Mouse (Mus musculus) MEL (cell line): ENCODE data around the gene Adgra1. TPM values are rescaled to one million over a fixed set of nuclear protein-coding genes. Genes with fewer than 3 reads are reported as not detected.

ENCODE experiments used
- DNase-seq: peaks from one replicate; pipeline ENCODE4 v3.0.0; 2011; ENCODE audit warnings: low read depth, low spot score
- H3K27ac ChIP-seq: 2 replicates; pipeline ENCODE4 v1.5.1; 2012; ENCODE audit warnings: low read depth, mild to moderate bottlenecking, control low read depth, low read length, moderate library complexity; ENCODE audit not compliant: control insufficient read depth
- H3K27me3 ChIP-seq, 2 experiments: fragments of 150-350 bp in 1 of 2; sonication (generic) in 1 of 2; 2 replicates each; pipeline ENCODE4 v1.6.1; 2012; ENCODE audit warnings: low read length in 2 of 2, mild to moderate bottlenecking in 2 of 2, improper control_type of control experiment in 1 of 2, moderate library complexity in 1 of 2; ENCODE audit not compliant: insufficient read depth in 2 of 2, control insufficient read depth in 1 of 2
- H3K36me3 ChIP-seq, 2 experiments: 2 replicates each; pipeline ENCODE4 v1.6.1; 2012 to 2014; ENCODE audit warnings: low read length in 2 of 2, improper control_type of control experiment in 1 of 2, inconsistent platforms in 1 of 2, mild to moderate bottlenecking in 1 of 2; ENCODE audit not compliant: insufficient read depth in 2 of 2, control insufficient read depth in 1 of 2
- H3K4me1 ChIP-seq, 2 experiments: fragments of 150-350 bp in 1 of 2; sonication (generic) in 1 of 2; 2 replicates each; pipeline ENCODE4 v1.6.1; 2012; ENCODE audit warnings: low read length in 2 of 2, improper control_type of control experiment in 1 of 2, mild to moderate bottlenecking in 1 of 2; ENCODE audit not compliant: insufficient read depth in 2 of 2, control insufficient read depth in 1 of 2
- H3K4me3 ChIP-seq, 2 experiments: fragments of 150-350 bp in 1 of 2; sonication (generic) in 1 of 2; 2 replicates each; pipeline ENCODE4 v1.5.1; 2012; ENCODE audit warnings: low read depth in 2 of 2, low read length in 2 of 2, mild to moderate bottlenecking in 2 of 2, moderate library complexity in 2 of 2, control low read depth in 1 of 2, improper control_type of control experiment in 1 of 2; ENCODE audit not compliant: control insufficient read depth in 1 of 2, insufficient read depth in 1 of 2
- H3K79me2 ChIP-seq: 2 replicates; pipeline ENCODE4 v1.6.1; 2012; ENCODE audit warnings: mild to moderate bottlenecking, low read length, moderate library complexity; ENCODE audit not compliant: control insufficient read depth, poor library complexity, insufficient read depth
- H3K9ac ChIP-seq: 2 replicates; pipeline ENCODE4 v1.6.1; 2012; ENCODE audit warnings: low read depth, mild to moderate bottlenecking, control low read depth, low read length, moderate library complexity; ENCODE audit not compliant: control insufficient read depth, poor library complexity, severe bottlenecking
- H3K9me3 ChIP-seq: fragments of 150-350 bp; sonication (generic); replicated peaks from 2 replicates; pipeline ENCODE4 v1.6.1; 2012; ENCODE audit warnings: mild to moderate bottlenecking, low read length, improper control_type of control experiment, moderate library complexity; ENCODE audit not compliant: insufficient read depth
- BHLHE40 ChIP-seq: IDR thresholded peaks from 2 replicates; pipeline ENCODE4 v1.6.1; 2012; ENCODE audit warnings: low read depth, mild to moderate bottlenecking, inconsistent platforms, low read length, improper control_type of control experiment, borderline replicate concordance
- ELF1 ChIP-seq: IDR thresholded peaks from 2 replicates; pipeline ENCODE4 v1.6.1; 2014; ENCODE audit warnings: low read depth, mild to moderate bottlenecking, inconsistent platforms, low read length, improper control_type of control experiment, moderate library complexity
- ETS1 ChIP-seq: IDR thresholded peaks from 2 replicates; pipeline ENCODE4 v1.6.1; 2012; ENCODE audit warnings: low read depth, mild to moderate bottlenecking, inconsistent platforms, low read length, improper control_type of control experiment, moderate library complexity
- MAZ ChIP-seq: IDR thresholded peaks from 2 replicates; pipeline ENCODE4 v1.6.1; 2012; ENCODE audit warnings: low read depth, mild to moderate bottlenecking, inconsistent platforms, low read length, improper control_type of control experiment
- MEF2A ChIP-seq: IDR thresholded peaks from 2 replicates; pipeline ENCODE4 v1.6.1; 2014; ENCODE audit warnings: low read depth, mild to moderate bottlenecking, inconsistent platforms, low read length, improper control_type of control experiment; ENCODE audit not compliant: poor library complexity, insufficient replicate concordance, severe bottlenecking; ENCODE audit errors: extremely low read depth
- MXI1 ChIP-seq: IDR thresholded peaks from 2 replicates; pipeline ENCODE4 v1.6.1; 2011; ENCODE audit warnings: mild to moderate bottlenecking, low read depth, low read length, improper control_type of control experiment
- MYB ChIP-seq: IDR thresholded peaks from 2 replicates; pipeline ENCODE4 v1.6.1; 2011; ENCODE audit warnings: mild to moderate bottlenecking, low read depth, low read length, improper control_type of control experiment
- MYC ChIP-seq: IDR thresholded peaks from 2 replicates; pipeline ENCODE4 v1.6.1; 2011; ENCODE audit warnings: low read depth, mild to moderate bottlenecking, low read length, improper control_type of control experiment, moderate library complexity
- POLR2A ChIP-seq, 2 experiments: IDR thresholded peaks; 2 replicates each; pipeline ENCODE4 v1.6.1; 2011 to 2012; ENCODE audit warnings: low read length in 2 of 2, mild to moderate bottlenecking in 2 of 2, control low read depth in 1 of 2, improper control_type of control experiment in 1 of 2, low read depth in 1 of 2, moderate library complexity in 1 of 2; ENCODE audit not compliant: control insufficient read depth in 1 of 2, insufficient read depth in 1 of 2, poor library complexity in 1 of 2
- RAD21 ChIP-seq: IDR thresholded peaks from 2 replicates; pipeline ENCODE4 v1.6.1; 2011; ENCODE audit warnings: mild to moderate bottlenecking, low read depth, low read length, improper control_type of control experiment
- RCOR1 ChIP-seq: IDR thresholded peaks from 2 replicates; pipeline ENCODE4 v1.6.1; 2012; ENCODE audit warnings: low read depth, mild to moderate bottlenecking, inconsistent platforms, low read length, improper control_type of control experiment
- SMC3 ChIP-seq: IDR thresholded peaks from 2 replicates; pipeline ENCODE4 v1.6.1; 2011; ENCODE audit warnings: low read depth, low read length, improper control_type of control experiment
- TCF12 ChIP-seq: IDR thresholded peaks from 2 replicates; pipeline ENCODE4 v1.6.1; 2014; ENCODE audit warnings: low read depth, mild to moderate bottlenecking, inconsistent platforms, low read length, improper control_type of control experiment, moderate library complexity
- UBTF ChIP-seq: IDR thresholded peaks from 2 replicates; pipeline ENCODE4 v1.6.1; 2012; ENCODE audit warnings: low read depth, mild to moderate bottlenecking, inconsistent platforms, low read length, improper control_type of control experiment, moderate library complexity, borderline replicate concordance; ENCODE audit not compliant: insufficient read depth
- ZC3H11A ChIP-seq: IDR thresholded peaks from 2 replicates; pipeline ENCODE4 v1.6.1; 2012; ENCODE audit warnings: low read depth, mild to moderate bottlenecking, inconsistent platforms, low read length, improper control_type of control experiment
- ZKSCAN1 ChIP-seq: IDR thresholded peaks from 2 replicates; pipeline ENCODE4 v1.6.1; 2012; ENCODE audit warnings: low read depth, mild to moderate bottlenecking, inconsistent platforms, low read length, improper control_type of control experiment, moderate library complexity
- ZMIZ1 ChIP-seq: IDR thresholded peaks from 2 replicates; pipeline ENCODE4 v1.6.1; 2012; ENCODE audit warnings: low read depth, mild to moderate bottlenecking, inconsistent platforms, low read length, improper control_type of control experiment, moderate library complexity
- polyA plus RNA-seq, 2 experiments: library from polyadenylated mRNA; stranded (reverse) in 1 of 2; unstranded in 1 of 2; fragments of >175 nt in 1 of 2; fragments of >200 nt in 1 of 2; gene quantifications; 2 replicates each; pipeline versions ENCODE4 v1.2.1 to v1.2.4; 2012; ENCODE audit warnings: low replicate concordance in 2 of 2, low read depth in 1 of 2; ENCODE audit not compliant: insufficient read length in 2 of 2, insufficient read depth in 1 of 2, missing spikeins in 1 of 2
- total RNA-seq: library from RNA; depleted of rRNA; stranded (reverse); fragments of 300-350 nt; gene quantifications from 2 replicates; pipeline ENCODE4 v1.2.3, GENCODE M21; 2012

The Adgra1 gene
- total and polyA plus RNA-seq, 3 experiments: not detected

- no peaks in the 10 kb centered on the region for H3K27me3 ChIP-seq
- no peaks in the 10 kb centered on the region for H3K4me1 ChIP-seq
- no peak for DNase-seq
- H3K9me3 ChIP-seq: no peaks in the 10 kb centered on the region
- H3K9ac ChIP-seq: no peak overlapping the region
- H3K79me2 ChIP-seq: no peaks in the 10 kb centered on the region
- no peak overlapping the region for H3K4me3 ChIP-seq
- no peak overlapping the region for H3K27ac ChIP-seq
- no peaks in the 10 kb centered on the region for H3K36me3 ChIP-seq
- no peak for TF ChIP-seq ZMIZ1
- TF ChIP-seq RCOR1: no peak
- TF ChIP-seq BHLHE40: no peak
Measured at GRCm38 (mm10) chr7:139835140-139836131, 1.5 kb downstream of the Adgra1 start.

DNA sequence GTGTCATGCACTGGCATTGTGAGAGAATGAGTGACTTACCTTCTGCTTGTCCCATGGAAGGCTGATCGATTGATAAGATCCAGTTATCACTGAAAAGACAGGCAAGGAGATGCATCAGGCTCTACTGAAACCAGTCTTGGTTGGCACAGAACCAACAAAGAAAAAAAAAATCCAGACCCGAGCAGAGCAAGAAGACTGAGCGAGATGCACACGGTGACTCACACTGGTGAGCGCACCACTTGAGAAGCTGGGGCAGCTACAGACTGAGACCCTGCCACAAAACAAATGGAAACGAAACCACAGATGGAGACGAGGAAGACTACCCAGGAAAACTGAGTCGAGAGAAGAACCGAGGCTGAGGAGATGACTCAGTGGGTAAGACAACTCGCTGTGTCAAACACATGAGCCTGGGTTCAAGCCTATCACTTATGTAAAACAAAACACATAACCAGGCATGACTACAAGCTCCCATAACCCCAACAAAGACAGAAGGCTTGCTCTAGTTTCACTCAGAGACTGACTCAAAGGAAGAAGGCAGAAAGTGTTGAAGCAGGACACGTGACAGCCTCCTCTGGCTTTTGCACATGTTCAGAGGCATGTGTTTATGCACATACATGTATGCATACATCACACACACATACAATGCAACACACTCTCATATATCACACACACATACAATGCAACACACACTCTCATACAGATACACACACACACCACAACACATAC is 6.6 kb downstream of the Adgra1 start:
- no peaks in the 10 kb centered on the region for H3K36me3 ChIP-seq
- H3K27me3 ChIP-seq: no peaks in the 10 kb centered on the region
- no peak overlapping the region for H3K9ac ChIP-seq
- H3K4me3 ChIP-seq: no peak overlapping the region
- no peak overlapping the region for H3K27ac ChIP-seq
- H3K4me1 ChIP-seq: no peaks in the 10 kb centered on the region
- TF ChIP-seq MXI1: no peak
- no peak for TF ChIP-seq TCF12
- no peak for TF ChIP-seq RAD21
- TF ChIP-seq, all 39 proteins: peak for 0
- no peak for DNase-seq
- Histone ChIP-seq H3K79me2 (no peaks in the 10 kb centered on the region), H3K9me3 (no peaks in the 10 kb centered on the region)

DNA sequence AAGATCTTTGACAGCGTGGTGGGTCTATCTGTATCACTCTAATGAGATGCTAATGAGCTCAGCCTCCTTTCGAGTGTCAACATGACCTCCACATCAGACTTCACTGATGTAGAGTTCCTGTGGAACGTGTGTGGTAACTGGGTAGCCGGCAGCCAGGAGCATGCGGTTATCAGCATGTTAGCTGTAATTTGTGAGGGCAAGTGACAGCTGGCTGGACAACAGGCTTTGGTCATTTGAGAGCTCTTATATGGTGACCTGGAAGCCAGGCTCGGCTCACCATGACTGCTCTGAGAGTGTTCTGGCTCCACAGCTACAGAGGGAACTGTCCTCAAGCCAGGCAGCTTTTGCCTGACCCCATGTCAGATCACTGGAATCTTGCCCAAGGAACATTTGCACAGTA is 8.4 kb downstream of the Adgra1 start:
- DNase-seq: no peak
- Histone ChIP-seq H3K4me3 (no peak overlapping the region), H3K36me3 (no peaks in the 10 kb centered on the region), H3K27ac (no peak overlapping the region), H3K9me3 (no peaks in the 10 kb centered on the region), H3K4me1 (no peaks in the 10 kb centered on the region), H3K9ac (no peak overlapping the region), H3K27me3 (no peaks in the 10 kb centered on the region), H3K79me2 (no peaks in the 10 kb centered on the region)
- TF ChIP-seq UBTF (no peak), MAZ (no peak), ZKSCAN1 (no peak), MYC (no peak), MEF2A (no peak), SMC3 (no peak), ZC3H11A (no peak), RAD21 (no peak), ELF1 (no peak), ETS1 (no peak), POLR2A (IDR thresholded peaks at IDR 0.05; ENCODE audit: control insufficient read depth in 1 of 2, insufficient read depth in 1 of 2, low read depth in 1 of 2, low read length in 2 of 2, poor library complexity in 1 of 2) (no peak), MYB (no peak)
